Mouse (Mus musculus) erythroid progenitor cell, adult 5-6 weeks (primary cell): ENCODE data around the gene Blnk. TPM values are rescaled to one million over a fixed set of nuclear protein-coding genes. Genes with fewer than 3 reads are reported as not detected.
A peak's percentile ranks its signal among the peaks of the same experiment; 100 is the strongest.

ENCODE experiments used
- ATAC-seq: replicated peaks from 2 replicates; pipeline ENCODE4 v1.8.0; 2016; ENCODE audit warnings: moderate number of reproducible peaks, mild to moderate bottlenecking, moderate TSS enrichment, inconsistent platforms; ENCODE audit not compliant: poor library complexity, low FRiP score, severe bottlenecking
- total RNA-seq, 2 experiments: library from RNA; stranded (forward) in 1 of 2; stranded (reverse) in 1 of 2; fragments of 150-400 nt in 1 of 2; fragments of 186-747, 209-891 nt in 1 of 2; gene quantifications; 2 replicates each; pipeline versions ENCODE4 v1.2.3 to v1.2.4; 2015 to 2017; ENCODE audit warnings: low replicate concordance in 2 of 2

Blnk gene
- total RNA-seq, 2 experiments from 2014 or later = 5.2 to 18.9 TPM

DNA sequence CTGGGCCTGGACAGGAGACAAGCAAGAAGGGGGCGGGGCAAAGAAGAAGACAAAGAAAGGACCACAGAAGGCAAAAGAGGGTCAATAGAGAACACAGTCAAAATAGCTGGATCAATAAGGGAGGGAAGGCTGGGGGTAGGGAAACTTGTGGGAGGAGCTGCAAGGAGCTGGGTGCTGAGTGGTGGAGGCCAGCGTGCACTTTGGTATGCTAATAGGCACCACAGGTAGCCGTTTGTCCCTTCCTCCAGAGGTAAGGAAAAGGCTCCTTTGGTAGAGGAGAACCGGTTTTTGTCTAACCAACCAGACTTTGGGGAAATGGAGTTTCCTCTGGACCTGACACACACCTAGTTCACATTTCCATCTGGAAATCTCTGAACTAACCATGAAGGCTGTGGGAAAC is 12.3 kb upstream of the Blnk start:
- ATAC-seq = no peak

DNA sequence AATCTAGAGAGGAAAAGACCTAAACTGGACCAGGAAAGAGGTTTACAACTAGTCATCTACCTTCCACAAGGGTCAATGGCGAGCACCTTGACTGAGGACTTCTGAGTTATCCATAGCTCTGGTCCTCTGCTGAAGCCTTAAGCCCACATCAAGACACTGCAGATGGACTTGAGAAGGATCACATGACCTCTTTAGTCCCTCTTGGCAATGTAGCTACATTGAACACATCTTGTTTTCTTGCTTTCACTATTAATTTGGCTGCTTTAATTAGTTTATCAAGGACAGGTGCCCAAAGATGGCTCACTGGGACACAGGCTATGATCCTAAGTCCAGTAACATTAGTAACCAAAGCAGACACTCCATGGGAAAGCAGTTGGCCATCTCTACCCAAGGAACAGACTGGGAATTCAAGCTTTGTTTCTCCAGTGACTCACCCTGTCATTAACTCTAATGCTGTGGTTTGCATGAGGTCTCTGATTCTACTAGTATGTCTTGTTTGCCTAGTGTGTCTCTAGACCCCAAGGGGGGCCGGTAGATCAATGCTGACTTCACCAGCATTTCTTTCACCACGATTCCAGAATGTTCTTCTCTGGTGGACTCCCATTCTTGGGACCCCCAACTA is 9.5 kb upstream of the Blnk start:
- ATAC-seq = no peak

DNA sequence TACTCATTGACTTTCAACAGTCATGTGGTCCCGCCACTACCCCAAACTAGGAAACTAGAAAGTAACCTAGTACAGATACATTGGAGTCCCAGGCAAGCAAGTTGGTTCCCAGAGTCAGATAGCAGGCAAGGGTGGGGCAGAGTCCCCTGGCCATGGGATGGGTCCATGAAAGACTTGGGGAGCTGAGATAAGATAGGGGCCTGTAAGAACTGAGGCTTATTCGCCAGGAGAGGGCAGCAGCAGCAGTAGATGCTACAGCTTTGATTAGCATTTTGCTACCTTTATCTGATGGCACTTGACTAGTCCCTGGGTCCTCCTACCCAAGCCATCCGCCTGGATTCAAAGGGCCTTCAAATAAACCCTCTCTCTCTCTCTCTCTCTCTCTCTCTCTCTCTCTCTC is 5.2 kb upstream of the Blnk start:
- peak; percentile 93 for ATAC-seq

DNA sequence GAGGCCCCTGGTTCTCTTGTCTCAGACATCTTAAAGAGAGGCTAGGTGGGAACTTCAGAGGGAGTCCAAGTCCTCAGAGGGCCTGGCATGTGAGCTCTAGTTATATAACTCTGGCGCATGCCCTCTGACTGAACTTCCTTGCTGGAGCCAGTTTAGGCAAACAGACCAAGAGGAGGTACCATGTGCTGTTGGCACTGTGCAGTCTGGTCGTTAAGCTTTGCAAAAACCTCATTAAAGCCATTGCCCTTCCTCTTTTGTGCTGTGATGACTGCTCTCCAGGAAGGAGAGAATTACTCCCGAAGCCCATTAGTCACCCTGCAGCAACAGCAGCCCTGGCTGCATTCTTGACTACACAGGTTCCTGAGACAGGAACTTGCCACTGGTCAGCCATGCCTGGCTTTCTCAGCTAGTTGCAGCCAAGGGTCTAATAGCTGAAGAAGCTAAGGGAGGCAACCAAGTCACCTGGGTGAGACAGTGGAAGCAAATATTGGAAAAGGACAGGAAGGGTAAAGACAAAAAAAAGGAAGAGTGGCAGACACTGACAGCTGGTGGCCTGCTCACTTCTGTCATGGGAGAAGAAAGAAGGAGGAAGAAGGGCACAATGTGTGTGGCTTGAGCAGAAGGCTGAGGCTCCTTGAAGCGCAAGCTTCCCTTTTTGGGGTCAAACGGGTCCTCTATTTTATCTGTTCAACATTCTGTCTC is 4.3 kb upstream of the Blnk start:
- no peak for ATAC-seq

DNA sequence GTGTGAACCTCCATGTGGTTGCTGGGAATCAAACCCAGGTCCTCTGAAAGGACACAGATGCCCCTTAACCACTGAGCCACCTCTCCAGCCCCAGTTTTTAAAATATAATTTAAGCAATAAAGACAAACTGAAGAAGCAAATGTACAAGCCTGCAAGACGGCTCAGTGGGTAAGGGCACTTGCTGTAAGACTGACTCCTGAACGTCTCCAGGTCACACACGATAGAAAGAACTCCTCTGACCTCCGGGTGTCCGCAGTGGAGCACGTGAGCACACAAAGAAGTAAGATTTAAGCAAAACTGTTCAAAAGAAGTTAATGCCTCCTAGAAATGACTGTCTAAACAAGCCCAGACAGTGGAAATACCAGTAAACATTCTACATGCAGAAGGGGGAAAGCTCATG is 2.4 kb upstream of the Blnk start:
- ATAC-seq = no peak

DNA sequence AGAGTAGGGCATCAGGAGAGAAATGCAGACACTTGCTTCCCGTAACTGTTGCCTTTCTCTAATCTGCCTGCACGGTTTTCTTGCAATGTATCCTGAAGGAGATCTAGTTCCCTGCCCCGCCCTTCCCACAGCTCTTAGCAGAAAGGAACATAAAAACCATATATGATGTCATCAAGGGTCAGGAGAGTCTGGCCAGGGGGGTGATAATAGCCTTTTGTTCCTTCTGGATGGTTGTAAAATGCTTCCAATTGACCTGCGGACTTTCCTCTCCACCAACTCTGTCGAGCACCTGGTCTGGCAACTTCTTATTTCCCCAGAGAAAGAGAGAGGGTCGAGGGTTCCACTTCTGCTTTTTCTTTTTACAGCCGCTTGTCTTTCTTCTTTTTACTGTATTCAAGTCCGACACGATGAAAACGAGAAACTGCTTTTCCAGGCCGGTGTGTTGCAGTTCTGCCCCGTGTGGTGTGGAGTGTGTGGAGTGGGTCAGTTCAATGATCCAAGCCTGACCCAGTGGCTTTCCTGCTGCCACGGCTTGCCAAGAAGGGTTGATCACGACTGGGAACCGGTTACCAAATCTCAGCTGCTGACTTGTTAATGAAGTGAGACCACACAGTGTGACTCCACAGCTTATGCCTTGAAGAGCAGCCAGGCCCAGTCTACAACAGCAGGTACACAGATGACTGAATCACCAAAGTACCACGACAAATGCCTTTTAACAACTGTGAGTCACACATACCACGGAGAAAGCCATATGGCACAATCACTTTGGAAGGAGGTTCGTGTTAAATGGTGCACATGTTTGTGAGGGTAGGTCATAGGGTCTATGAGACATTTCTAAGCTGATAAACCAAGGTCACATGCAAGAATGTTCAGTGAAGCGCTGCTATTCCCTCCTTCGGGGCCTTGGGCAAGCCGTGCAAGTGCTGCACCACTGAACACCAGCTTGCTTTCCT is 1.4 kb upstream of the Blnk start:
- no peak for ATAC-seq

DNA sequence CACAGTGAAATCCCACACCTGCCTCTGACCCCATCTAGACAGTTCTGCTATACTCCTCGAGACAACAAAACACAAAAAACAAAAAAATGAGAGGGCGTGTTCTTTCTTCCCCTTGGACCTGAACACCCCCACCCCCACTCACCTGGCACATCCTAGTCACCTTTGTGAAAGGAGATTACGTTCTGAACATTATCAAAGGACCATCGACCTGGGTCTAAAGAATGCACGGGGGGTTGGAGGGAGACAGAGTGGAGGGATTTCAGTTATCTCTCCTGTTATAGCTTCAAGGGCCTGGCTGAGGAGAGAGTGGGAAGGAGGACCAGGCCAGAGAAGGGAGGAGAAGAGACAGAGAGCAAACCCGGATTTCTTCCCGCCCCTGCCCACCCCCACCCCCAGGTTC is 576 bp upstream of the Blnk start:
- ATAC-seq = no peak

DNA sequence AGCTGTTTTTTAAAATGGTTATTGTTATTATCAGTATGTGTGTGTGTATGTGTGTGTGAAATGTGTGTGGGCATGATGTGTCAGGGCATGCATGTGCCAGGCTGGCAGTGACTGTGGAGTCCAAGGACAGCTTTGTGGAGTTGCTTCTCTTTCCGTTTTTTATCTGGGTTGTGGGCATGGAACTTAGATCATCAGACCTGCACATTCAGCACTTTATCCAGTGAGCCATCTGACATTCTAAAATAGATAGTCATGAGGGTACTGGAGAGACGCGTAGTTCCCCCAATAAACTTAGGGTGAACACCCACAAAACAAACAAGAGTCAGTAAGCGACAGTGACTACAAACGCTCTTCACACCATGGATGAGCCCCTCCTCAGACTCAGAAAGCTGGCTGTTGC is 979 bp downstream of the Blnk start:
- ATAC-seq = no peak

DNA sequence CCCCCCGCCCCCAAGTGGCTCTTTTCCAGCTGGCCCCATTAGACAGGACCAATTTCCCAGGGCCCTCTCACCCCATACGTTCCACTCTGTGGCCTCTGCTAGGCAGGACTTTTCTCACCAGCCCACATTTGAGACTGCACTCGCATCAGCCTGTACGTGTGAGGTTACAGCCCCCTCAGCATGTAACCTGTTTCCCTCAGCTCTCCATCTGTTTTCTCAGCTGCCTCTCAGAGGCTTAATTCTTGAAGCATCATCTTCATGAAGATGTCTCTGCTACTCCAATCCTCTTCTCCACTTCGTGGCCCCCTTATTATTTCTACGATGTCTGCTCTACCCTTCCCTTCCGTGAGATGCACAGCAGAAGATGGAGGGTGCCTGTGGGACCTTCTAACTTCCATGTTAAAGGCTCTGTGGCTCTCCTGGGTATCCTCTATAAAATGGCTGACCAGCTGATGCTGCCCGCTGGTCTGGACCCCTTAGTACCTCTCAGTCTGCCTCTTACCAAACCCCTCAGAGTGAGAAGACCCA is 1.8 kb downstream of the Blnk start:
- no peak for ATAC-seq

DNA sequence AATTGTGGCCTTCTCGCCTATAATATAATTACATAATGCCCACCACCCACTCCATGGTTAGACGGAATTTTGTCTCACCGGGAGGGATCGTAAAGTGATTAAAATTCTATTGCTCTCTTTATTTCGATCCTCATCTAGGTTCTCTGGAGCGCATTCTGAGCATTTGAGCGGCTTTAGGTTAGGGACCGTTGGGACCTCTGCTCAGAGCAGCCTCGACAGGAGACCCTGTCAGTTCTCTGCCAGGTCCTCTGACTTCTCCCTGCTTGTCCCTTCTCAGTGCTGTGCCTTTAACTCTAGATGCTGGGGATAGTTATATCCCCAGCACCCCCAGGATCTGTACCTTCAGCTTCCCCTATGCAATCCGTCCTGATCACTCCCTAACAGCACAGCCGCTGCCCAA is 2.2 kb downstream of the Blnk start:
- ATAC-seq = no peak

DNA sequence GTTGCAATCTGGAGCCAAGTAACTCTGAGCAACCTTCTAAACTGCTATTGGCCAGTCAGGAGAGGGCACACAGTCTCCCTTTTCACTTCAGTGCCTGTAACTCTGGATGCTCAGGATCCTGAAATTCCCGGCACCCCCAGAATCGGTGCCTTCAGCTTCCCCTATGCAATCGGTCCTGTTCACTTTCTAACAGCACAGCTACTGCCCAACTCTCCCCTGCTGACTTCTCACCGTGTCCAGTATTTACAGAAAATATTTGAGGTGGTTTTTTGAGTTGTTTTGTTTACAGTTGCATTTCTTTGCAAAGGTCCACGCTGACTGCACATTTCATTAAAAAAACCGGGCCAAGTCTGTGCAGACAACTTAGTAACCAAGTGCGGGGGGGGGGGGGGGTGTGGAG is 2.7 kb downstream of the Blnk start:
- no peak for ATAC-seq

DNA sequence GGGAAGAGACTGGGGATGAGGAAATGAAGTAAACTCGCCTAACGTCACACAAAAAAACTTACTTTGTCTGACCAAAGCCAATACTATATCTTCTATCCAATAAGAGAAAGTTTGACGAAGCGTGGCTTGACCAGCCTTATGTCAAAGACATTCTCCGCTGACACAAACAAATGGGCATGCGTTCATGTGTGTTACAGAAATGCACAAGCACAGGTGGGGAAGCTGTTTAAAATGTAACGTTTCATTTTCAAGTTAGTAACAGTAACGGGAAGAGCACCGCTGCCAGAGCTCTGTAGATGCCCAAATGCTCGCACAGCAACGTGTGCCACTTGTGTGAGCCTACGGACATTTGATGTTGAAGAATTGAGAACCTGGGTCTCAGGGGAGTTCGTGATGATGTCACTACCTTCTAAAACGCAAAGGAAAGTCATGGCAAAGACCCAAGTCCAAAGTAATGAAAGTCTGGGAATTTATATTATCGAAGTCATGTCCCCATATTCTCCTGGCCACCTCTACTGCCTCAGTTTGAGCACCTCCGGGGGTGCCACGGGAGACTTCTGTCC is 3.5 kb downstream of the Blnk start:
- ATAC-seq = no peak

DNA sequence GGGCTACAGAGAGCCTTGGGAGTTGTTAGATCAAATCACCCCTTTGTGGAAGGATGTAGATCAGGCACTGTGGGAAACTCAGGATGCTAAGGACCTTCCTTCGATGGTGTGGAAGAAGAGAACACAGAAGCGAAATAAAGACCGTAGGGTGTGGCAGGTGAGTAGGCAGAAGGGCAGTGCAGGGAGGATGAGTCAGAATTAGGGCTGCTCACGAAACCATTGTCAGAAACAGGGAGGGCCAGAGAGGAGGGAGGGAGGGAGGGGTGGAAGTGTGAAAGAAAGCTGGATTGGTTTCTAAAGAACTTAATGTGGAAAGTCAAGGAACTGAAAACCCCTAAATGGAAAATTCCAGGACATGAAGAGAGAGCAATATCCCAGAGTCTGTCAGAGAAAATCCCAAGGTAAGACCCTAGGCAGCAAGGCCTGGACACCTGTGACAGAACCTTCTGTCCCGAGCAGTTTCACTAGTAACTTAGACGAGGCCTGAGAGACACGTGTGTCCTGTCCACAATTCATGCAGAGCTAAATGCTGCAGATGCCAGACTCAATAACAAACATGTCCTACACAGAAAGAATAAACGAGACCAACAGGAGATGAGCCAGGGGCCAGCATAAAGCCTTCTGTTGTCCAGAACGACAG is 4.3 kb downstream of the Blnk start:
- no peak for ATAC-seq

DNA sequence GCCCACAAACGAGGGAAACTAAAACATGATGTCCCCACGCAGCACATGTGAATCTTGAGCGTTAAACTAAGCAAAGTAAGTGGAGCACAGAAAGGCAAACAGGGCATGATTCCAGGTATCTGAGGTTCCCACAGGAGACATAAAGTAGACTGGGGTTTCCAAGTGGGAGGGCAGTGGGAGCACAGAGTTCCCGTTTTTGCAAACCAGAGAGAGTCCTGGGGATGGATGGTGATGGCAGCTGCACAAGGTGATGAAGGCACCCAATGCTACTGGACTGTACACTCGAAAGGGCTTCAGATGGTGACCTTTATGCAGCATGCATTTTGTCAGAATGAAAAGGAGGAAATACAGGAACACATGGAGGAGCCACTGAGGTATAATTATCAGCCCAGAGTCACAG is 5.5 kb downstream of the Blnk start:
- no peak for ATAC-seq

DNA sequence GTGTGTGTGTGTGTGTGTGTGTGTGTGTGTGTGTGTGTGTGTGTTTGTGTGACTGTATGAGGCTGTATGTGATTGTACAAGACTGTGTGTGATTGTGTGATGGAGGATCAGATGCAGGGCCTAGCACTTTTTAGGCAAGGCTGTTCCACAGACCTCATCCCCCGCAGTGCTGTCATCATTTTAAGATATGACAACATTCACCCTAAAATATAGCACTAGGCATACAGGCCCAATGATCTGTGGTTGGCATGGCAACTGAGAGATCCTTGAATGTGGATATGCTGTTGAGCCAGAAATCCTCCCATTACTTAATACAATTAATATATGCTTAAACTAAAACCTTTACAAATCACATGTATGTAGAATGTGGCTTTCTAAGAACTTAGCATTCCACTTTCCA is 9.8 kb downstream of the Blnk start:
- no peak for ATAC-seq

DNA sequence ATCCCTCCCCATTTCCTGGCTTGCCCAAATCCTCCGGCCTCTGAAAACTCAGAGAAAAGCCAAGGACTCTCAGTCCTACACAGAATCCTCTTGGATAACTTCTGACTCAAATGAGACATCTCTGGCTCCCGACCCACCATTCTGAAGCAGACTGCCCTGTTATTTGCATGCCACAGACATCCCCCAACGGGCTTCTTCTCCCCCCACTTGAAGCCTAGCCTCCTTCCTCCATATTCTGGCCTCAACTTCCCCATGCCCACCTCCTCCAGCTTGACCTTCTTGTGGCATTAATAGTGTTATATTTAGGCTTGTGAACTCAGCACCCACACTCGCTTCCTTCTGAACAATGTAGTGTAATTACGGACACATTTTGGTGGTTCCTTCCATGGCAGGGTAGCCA is 13.7 kb downstream of the Blnk start:
- no peak for ATAC-seq

DNA sequence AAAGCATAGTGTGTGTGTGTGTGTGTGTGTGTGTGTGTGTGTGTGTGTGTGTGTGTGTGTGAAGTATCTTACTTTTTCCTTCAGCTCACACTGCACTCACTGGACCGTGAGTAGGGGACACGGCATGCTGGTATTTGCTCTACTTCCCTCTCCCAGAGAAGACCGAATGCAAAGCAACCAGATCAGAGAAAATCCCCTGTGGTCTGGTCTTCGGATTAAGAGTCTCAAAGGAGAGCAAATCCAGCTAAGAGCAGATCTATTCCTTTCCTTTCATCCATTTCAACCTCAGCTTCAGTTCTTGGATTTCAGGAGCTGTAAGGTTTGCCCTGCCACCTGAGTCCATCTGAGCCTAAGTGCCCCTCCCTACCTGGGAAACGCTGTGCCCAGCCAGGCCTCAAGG is 16.3 kb downstream of the Blnk start:
- no peak for ATAC-seq

DNA sequence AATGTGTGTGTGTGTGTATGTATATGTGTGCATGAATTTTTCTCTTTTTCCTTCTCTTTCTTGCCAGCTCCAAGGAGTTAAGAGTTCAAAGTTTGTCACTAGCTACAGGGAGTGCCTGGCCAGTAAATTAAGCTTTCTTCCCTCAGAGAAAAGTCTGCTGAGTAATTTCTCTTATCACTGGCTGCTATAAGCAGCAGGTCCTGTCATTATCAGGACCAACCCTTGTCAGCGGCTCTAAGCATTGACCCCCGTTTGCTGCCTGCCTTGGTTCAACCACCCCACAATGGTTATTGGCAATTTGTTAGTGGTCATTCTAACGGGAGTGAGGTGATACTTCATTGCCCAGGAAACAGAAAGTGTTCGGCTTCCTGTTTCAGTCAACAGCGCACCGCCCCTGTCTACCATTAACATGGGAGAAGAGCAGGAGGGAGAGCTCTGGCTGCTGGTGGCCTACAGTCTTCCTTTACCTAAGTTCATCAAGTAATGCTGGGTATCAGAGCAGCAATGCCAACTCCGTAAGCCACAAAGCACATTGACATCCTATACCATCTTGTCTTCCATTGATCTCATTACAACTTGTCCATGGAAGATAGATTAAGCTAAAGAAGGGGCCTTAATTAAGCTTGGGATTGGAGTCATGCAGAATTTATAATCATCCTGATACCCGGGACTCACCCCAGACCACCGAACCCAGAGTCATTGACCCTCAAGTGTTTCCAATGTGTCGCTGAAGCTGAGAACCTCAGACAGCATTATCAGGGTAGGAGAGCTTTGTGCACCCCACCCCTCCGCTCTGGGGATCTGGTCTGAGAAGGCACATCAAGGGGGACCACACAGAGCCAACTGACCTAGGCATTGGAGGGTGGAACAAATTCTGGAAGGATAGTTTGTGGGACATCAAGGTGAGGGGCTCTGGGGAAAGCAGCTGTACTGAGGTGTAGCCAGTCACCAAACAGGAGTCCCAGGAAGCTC is 17.1 kb downstream of the Blnk start:
- ATAC-seq = peak; percentile 82
